Mouse (Mus musculus): ENCODE results near the gene Cxcr5. TPM values are rescaled to one million over a fixed set of nuclear protein-coding genes. Genes with fewer than 3 reads are reported as not detected.

Cxcr5 gene
- polyA plus RNA-seq, 1 experiment: not detected

GRCm38 (mm10) chr9:44567338-44568082, 5.8 kb upstream of the Cxcr5 start:
- Histone ChIP-seq H3K27me3 (ENCODE audit: control insufficient read depth, insufficient read depth, insufficient read length) (no peaks in the 10 kb centered on the region), H3K79me2 (ENCODE audit: control insufficient read depth, insufficient read depth) (no peaks in the 10 kb centered on the region), H3ac (ENCODE audit: control insufficient read depth, insufficient read length, low read depth) (no peak overlapping the region), H3K79me3 (ENCODE audit: low read depth) (no peaks in the 10 kb centered on the region), H3K36me3 (ENCODE audit: control insufficient read depth, insufficient read depth) (no peaks in the 10 kb centered on the region), H3K4me3 (ENCODE audit: insufficient read depth, poor library complexity, severe bottlenecking) (no peak overlapping the region)
- TF ChIP-seq MYOD1 (IDR thresholded peaks at IDR 0.05; ENCODE audit: control insufficient read depth, insufficient read length, low read depth) (no peak), MAX (IDR thresholded peaks at IDR 0.05) (no peak), CEBPB (IDR thresholded peaks at IDR 0.05; ENCODE audit: low read depth) (no peak), USF1 (IDR thresholded peaks at IDR 0.05; ENCODE audit: low read depth) (no peak), CTCF (IDR thresholded peaks at IDR 0.05; ENCODE audit: control insufficient read depth, insufficient read depth, insufficient read length) (no peak), FOSL1 (IDR thresholded peaks at IDR 0.05; ENCODE audit: insufficient read depth, low read length, poor library complexity, severe bottlenecking) (no peak), MYOG (IDR thresholded peaks at IDR 0.05; ENCODE audit: control insufficient read depth, extremely low read depth, insufficient read length) (no peak)

GRCm38 (mm10) chr9:44565367-44565766, 3.7 kb upstream of the Cxcr5 start:
- H3ac ChIP-seq (ENCODE audit: control insufficient read depth, insufficient read length, low read depth): no peak overlapping the region
- no peak for TF ChIP-seq MAX (IDR thresholded peaks at IDR 0.05)
- no peak for TF ChIP-seq CEBPB (IDR thresholded peaks at IDR 0.05; ENCODE audit: low read depth)
- no peak for TF ChIP-seq MYOG (IDR thresholded peaks at IDR 0.05; ENCODE audit: control insufficient read depth, extremely low read depth, insufficient read length)
- no peak for TF ChIP-seq MYOD1 (IDR thresholded peaks at IDR 0.05; ENCODE audit: control insufficient read depth, insufficient read length, low read depth)
- no peak for TF ChIP-seq USF1 (IDR thresholded peaks at IDR 0.05; ENCODE audit: low read depth)
- no peak for TF ChIP-seq FOSL1 (IDR thresholded peaks at IDR 0.05; ENCODE audit: insufficient read depth, low read length, poor library complexity, severe bottlenecking)
- TF ChIP-seq CTCF (IDR thresholded peaks at IDR 0.05; ENCODE audit: control insufficient read depth, insufficient read depth, insufficient read length): no peak
- no peaks in the 10 kb centered on the region for H3K79me3 ChIP-seq (ENCODE audit: low read depth)
- H3K36me3 ChIP-seq (ENCODE audit: control insufficient read depth, insufficient read depth): no peaks in the 10 kb centered on the region
- no peaks in the 10 kb centered on the region for H3K27me3 ChIP-seq (ENCODE audit: control insufficient read depth, insufficient read depth, insufficient read length)
- no peak overlapping the region for H3K4me3 ChIP-seq (ENCODE audit: insufficient read depth, poor library complexity, severe bottlenecking)
- no peaks in the 10 kb centered on the region for H3K79me2 ChIP-seq (ENCODE audit: control insufficient read depth, insufficient read depth)

GRCm38 (mm10) chr9:44562936-44563335, 1.3 kb upstream of the Cxcr5 start:
- H3K36me3 ChIP-seq (ENCODE audit: control insufficient read depth, insufficient read depth): no peaks in the 10 kb centered on the region
- TF ChIP-seq MYOG (IDR thresholded peaks at IDR 0.05; ENCODE audit: control insufficient read depth, extremely low read depth, insufficient read length): no peak
- no peak for TF ChIP-seq CEBPB (IDR thresholded peaks at IDR 0.05; ENCODE audit: low read depth)
- TF ChIP-seq CTCF (IDR thresholded peaks at IDR 0.05; ENCODE audit: control insufficient read depth, insufficient read depth, insufficient read length): no peak
- no peak for TF ChIP-seq MYOD1 (IDR thresholded peaks at IDR 0.05; ENCODE audit: control insufficient read depth, insufficient read length, low read depth)
- no peak for TF ChIP-seq MAX (IDR thresholded peaks at IDR 0.05)
- TF ChIP-seq USF1 (IDR thresholded peaks at IDR 0.05; ENCODE audit: low read depth): no peak
- no peak for TF ChIP-seq FOSL1 (IDR thresholded peaks at IDR 0.05; ENCODE audit: insufficient read depth, low read length, poor library complexity, severe bottlenecking)
- H3ac ChIP-seq (ENCODE audit: control insufficient read depth, insufficient read length, low read depth): no peak overlapping the region
- no peaks in the 10 kb centered on the region for H3K79me2 ChIP-seq (ENCODE audit: control insufficient read depth, insufficient read depth)
- no peak overlapping the region for H3K4me3 ChIP-seq (ENCODE audit: insufficient read depth, poor library complexity, severe bottlenecking)
- no peaks in the 10 kb centered on the region for H3K79me3 ChIP-seq (ENCODE audit: low read depth)
- no peaks in the 10 kb centered on the region for H3K27me3 ChIP-seq (ENCODE audit: control insufficient read depth, insufficient read depth, insufficient read length)

- Histone ChIP-seq H3K27me3 (ENCODE audit: control insufficient read depth, insufficient read depth, insufficient read length) (no peaks in the 10 kb centered on the region), H3K36me3 (ENCODE audit: control insufficient read depth, insufficient read depth) (no peaks in the 10 kb centered on the region), H3K4me3 (ENCODE audit: insufficient read depth, poor library complexity, severe bottlenecking) (no peak overlapping the region), H3K79me3 (ENCODE audit: low read depth) (no peaks in the 10 kb centered on the region), H3K79me2 (ENCODE audit: control insufficient read depth, insufficient read depth) (no peaks in the 10 kb centered on the region), H3ac (ENCODE audit: control insufficient read depth, insufficient read length, low read depth) (no peak overlapping the region)
- TF ChIP-seq CEBPB (IDR thresholded peaks at IDR 0.05; ENCODE audit: low read depth) (peak; percentile 6), FOSL1 (IDR thresholded peaks at IDR 0.05; ENCODE audit: insufficient read depth, low read length, poor library complexity, severe bottlenecking) (peak; percentile 3), CTCF (IDR thresholded peaks at IDR 0.05; ENCODE audit: control insufficient read depth, insufficient read depth, insufficient read length) (no peak)
Measured at GRCm38 (mm10) chr9:44552161-44552560, 9.5 kb downstream of the Cxcr5 start.

- TF ChIP-seq MYOG (IDR thresholded peaks at IDR 0.05; ENCODE audit: control insufficient read depth, extremely low read depth, insufficient read length): no peak
- TF ChIP-seq MYOD1 (IDR thresholded peaks at IDR 0.05; ENCODE audit: control insufficient read depth, insufficient read length, low read depth): no peak
- TF ChIP-seq FOSL1 (IDR thresholded peaks at IDR 0.05; ENCODE audit: insufficient read depth, low read length, poor library complexity, severe bottlenecking): no peak
- TF ChIP-seq MAX (IDR thresholded peaks at IDR 0.05): no peak
- no peak for TF ChIP-seq USF1 (IDR thresholded peaks at IDR 0.05; ENCODE audit: low read depth)
- no peak for TF ChIP-seq CTCF (IDR thresholded peaks at IDR 0.05; ENCODE audit: control insufficient read depth, insufficient read depth, insufficient read length)
- TF ChIP-seq CEBPB (IDR thresholded peaks at IDR 0.05; ENCODE audit: low read depth): no peak
- Histone ChIP-seq H3K27me3 (ENCODE audit: control insufficient read depth, insufficient read depth, insufficient read length) (no peaks in the 10 kb centered on the region), H3K36me3 (ENCODE audit: control insufficient read depth, insufficient read depth) (no peaks in the 10 kb centered on the region), H3K79me2 (ENCODE audit: control insufficient read depth, insufficient read depth) (no peaks in the 10 kb centered on the region), H3K79me3 (ENCODE audit: low read depth) (no peaks in the 10 kb centered on the region), H3K4me3 (ENCODE audit: insufficient read depth, poor library complexity, severe bottlenecking) (no peak overlapping the region), H3ac (ENCODE audit: control insufficient read depth, insufficient read length, low read depth) (no peak overlapping the region)
Measured at GRCm38 (mm10) chr9:44551138-44551537, 10.5 kb downstream of the Cxcr5 start.

Measured in C2C12 (cell line).